Mouse (Mus musculus) layer of hippocampus, adult 9-10 months (tissue): ENCODE data around the gene Hdac9.

ENCODE experiments used
- DNase-seq: peaks from one replicate; pipeline ENCODE4 v3.0.0; 2022; ENCODE audit warnings: low spot score

Gene Hdac9

GRCm38 (mm10) chr12:34342761-34343160 lies 574.1 kb downstream of the Hdac9 start:
- no peak for DNase-seq

GRCm38 (mm10) chr12:34338886-34339285 lies 578.0 kb downstream of the Hdac9 start:
- DNase-seq, result no peak

DNA sequence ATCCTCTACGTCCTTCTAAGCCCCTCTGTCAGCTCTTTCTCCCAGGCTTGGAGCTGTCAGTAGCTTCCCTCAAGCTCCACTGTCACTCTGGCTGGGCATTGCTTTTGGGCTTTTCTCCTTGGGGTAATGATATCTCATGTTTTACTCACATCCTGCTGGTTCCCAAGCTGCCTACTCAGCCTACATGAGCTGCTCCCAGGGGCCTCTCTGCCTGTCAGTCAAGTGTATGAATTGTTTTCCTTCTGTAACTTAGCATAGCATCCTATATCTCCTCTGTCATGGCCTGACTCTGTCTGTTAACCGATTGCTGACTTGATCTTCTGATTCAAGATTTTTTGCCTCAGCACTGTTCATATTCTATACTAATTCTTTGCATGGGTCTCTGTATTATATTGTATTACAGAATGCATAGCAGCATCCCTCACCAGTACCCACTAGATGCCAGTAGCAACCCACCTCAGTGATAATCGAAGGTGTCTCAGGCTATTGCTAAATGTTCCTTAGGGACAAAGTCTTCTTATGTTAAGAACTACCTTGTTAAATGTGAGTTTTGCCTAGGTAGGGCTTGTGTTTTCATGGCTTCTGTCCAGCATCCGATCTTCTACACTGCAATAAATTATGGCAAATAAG lies 582.3 kb downstream of the Hdac9 start:
- DNase-seq, result no peak

DNA sequence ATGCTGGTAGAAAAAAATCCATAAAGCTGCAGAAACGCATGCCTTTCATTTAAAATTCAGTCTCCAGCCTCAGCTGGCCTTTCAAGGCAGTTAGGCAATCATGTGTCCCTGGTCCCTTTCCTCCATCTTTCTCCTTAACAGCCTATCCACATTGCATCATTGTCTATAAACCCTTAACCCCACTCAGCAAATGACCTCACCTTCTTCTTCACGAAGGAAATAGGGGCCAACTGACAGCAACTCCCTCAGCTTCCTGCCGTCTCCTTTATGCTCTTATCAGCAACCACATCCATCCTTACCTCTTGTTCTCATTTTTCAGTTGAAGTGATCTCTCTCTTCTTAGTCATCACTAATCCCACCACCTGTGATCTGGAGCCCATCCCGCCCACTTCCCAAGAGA lies 584.0 kb downstream of the Hdac9 start:
- no peak for DNase-seq

DNA sequence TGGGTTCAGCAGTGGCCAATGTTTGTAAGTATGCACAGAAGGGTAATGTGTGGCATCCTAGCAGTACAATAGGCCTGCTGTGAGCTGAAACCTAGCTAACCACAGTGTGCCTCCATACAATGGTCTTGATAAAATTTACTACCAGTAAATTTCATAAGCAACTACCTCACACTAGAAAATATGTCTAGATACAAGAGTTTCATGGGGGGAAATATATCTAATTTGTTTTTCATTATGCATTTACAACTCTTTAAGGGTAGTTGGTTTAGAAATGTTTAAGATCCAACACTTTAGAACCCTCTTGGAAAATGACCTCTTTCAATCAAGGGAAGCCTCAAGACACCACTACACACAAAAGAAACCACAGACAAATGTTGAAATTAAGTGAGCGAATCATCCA lies 589.8 kb downstream of the Hdac9 start:
- DNase-seq, result no peak

DNA sequence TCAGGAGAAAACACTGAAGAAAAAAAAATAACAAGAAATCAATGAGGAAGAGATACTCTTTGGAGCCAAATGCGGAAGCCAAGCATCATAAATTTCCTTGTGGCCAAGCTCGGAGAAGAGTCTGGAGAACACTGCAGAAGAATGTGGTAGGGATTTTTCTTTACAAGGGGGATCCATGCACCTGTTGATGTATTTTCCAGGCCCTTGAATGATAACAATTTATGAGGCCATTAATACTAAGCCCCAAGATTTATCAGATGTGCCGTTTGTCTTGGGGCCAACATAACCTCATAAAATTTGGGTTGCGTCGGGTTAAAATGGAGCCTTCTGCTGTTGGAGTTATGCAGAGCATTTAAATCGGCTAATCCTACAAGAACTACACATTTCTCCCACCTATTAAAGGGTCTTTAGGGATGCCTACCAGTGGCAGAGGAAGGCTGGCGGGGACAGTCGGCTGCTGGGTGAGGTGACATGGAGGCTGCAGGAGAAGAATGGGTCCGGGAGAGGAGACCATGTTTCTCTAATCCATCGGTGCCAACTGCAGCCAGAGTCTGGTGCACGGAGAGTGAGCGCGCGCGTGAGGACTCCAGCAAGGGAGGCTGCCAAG lies 604.7 kb downstream of the Hdac9 start:
- no peak for DNase-seq

DNA sequence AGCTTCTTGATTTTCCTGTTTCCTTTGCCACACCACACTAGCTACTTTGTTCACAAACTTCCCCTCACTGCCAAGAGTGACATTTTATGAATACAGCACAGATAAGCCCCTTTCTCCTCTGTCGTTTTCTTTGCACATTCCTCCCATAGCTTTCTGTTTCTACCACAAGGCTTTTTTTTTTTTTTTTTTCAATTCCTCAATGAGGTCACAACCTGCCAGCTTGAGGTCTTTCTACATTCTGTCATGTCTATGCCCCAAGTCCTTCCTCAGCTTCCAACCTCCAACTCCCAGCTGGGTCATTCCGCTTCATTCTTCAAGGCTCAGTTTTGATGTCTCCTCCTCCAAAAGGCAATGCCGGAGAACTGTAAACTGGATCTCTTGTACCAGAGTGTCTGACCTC lies 611.4 kb downstream of the Hdac9 start:
- DNase-seq, result no peak

DNA sequence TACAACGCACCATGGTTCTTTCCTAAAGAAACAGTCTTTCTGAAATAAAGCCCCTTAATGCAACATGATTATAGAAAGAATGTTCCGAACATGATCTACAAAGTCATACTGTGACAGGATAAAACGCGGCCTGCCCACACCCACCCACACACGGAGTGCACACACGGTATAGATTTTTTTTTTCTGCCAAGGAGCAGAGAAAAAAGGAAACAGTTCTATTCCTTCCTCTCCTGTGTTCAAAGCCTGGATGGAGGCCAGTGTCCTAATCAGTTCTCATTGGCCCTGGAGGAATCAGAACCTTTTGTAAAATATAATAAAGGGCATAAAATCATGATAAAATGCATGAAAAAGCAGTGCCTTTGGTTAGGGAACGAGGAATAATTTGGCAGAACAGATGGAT lies 624.5 kb downstream of the Hdac9 start:
- no peak for DNase-seq

GRCm38 (mm10) chr12:34287218-34287617 lies 629.7 kb downstream of the Hdac9 start:
- DNase-seq, result no peak

- no peak for DNase-seq
Measured at GRCm38 (mm10) chr12:34284888-34285287, 632.0 kb downstream of the Hdac9 start.

- DNase-seq, result no peak
Measured at GRCm38 (mm10) chr12:34284396-34284795, 632.5 kb downstream of the Hdac9 start.

GRCm38 (mm10) chr12:34278822-34279221 lies 638.1 kb downstream of the Hdac9 start:
- no peak for DNase-seq

GRCm38 (mm10) chr12:34273816-34274215 lies 643.1 kb downstream of the Hdac9 start:
- no peak for DNase-seq

GRCm38 (mm10) chr12:34270096-34270495 lies 646.8 kb downstream of the Hdac9 start:
- DNase-seq, result no peak

GRCm38 (mm10) chr12:34269472-34270040 lies 647.3 kb downstream of the Hdac9 start:
- DNase-seq, result no peak

- no peak for DNase-seq
Measured at GRCm38 (mm10) chr12:34259651-34260050, 657.2 kb downstream of the Hdac9 start.

- DNase-seq, result no peak
Measured at GRCm38 (mm10) chr12:34249160-34249559, 667.7 kb downstream of the Hdac9 start.

- no peak for DNase-seq
Measured at GRCm38 (mm10) chr12:34248193-34249121, 668.4 kb downstream of the Hdac9 start.

DNA sequence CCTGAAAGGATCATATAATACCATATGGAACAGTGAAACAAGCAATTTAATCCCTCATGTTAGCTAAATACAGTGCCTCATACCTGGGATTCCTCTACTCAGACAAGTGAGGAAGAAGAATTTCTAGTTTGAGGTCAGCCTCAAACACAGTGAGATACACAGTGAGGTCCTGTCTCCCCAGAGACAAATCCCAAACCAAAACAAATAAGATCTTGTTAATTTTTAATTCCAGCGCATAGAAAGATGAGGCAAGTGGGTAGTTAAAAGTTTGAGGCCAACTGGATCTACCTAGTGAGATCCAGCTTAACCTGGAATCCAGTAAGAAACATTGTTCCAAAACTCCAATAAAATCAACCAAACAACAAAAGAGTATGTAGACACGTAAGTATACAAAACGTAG lies 678.1 kb downstream of the Hdac9 start:
- no peak for DNase-seq

DNA sequence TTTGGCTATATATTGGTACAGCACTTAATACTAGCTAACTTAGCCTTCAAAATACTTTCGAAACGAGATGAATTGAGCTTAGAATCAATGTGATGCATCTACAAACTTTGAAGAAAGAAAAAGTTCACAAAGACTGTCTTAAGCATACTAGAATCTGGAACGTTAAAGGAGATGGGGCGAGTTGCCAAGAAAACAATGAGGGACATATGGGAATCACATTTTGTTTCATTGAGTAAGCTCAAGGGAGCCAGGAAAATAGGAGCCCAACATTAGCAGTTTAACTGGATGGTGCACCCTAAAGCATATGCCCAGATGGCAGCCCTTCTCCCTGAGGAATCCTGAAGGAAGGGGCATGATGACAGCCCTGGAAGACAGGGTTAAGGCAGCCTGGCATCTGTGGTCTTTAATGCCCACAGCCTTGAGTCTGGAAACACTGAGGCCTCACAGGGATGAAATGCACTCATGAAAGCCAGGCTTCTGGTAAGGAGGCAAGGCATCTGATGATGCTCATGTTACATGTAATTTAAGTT lies 685.2 kb downstream of the Hdac9 start:
- DNase-seq, result peak; percentile 9

GRCm38 (mm10) chr12:34224505-34224904 lies 692.4 kb downstream of the Hdac9 start:
- DNase-seq, result no peak

DNA sequence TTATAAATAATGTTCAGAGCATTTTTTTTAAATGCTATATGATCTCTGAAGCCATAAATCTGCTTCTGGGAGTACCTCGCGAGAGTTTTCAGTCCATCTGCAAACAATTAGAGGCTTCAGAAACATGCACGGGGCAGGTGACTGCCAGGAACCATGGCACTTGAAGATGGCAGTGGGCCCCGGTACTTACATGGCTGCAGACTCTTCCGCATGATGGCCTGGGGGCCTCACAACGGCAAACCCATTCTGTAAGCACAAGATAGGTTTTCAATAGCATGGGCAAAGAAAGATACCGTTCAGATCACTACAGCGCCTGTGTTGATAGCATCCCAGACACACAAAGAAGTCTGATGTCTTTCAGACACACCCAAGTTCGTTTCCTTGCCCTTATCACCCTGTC lies 695.9 kb downstream of the Hdac9 start:
- DNase-seq, result no peak
